Mouse (Mus musculus) gastrocnemius, adult 2 months (tissue): ENCODE measurements around the gene St14. TPM values are rescaled to one million over a fixed set of nuclear protein-coding genes. Genes with fewer than 3 reads are reported as not detected.

Experiments
- DNase-seq: peaks from one replicate; pipeline ENCODE4 v3.0.0; 2022
- H3K27ac ChIP-seq: fragments of 200-600 bp; 2 replicates; pipeline ENCODE4 v1.8.1; 2022; ENCODE audit warnings: mild to moderate bottlenecking
- H3K4me3 ChIP-seq: fragments of 200-600 bp; 2 replicates; pipeline ENCODE4 v1.8.1; 2022; ENCODE audit warnings: mild to moderate bottlenecking, moderate library complexity
- CTCF ChIP-seq: fragments of 200-600 bp; IDR thresholded peaks from 2 replicates; pipeline ENCODE4 v1.8.1; 2022; ENCODE audit warnings: antibody characterized with exemption, mild to moderate bottlenecking, moderate library complexity
- intact Hi-C: fragments of 180-260 bp; cut with DNase I; formaldehyde crosslinking; loops from one replicate; pipeline ENCODE4 v1.15.1; 2025
- total RNA-seq, 2 experiments: library from RNA; stranded (reverse); gene quantifications; 2 replicates each; pipeline ENCODE4 v1.2.3; 2021

The St14 gene
- total RNA-seq, 2 experiments from 2014 or later = 0.08 TPM; not detected in 1

DNA sequence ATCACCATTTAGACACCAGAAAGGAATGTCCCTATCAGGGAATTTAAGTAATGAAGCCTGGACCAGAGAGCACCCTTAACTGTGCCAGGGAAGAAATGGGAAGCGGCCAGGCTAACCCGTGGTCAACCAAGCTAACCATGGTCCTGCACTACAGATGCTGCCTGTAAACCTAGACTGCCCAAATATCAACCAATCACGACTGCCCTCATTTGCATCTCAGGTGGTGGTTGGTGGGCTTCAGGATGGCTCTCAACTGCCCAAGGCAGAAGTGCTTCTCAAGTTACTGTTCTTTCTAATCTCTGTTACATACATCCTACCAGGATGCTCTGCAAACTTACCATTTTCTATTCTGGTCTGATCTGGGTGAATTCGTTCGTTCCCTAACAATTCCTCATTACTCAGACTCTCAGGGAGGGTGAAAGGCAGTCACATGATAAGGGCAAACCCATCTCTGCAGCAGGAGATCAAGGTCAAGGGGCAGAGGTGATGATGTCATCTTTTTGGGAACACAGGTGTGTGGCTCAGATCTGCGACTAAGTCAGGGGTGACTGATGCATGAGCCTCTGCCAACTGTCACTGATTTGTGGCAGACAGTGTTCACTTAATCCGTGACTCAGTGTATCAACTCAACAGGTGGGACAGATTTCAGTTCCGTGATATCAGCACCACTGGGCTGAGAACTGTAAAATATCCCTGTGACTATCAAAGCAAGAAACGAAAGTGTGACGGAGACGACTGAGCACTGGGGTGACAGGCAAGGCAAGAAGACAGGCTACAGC is 12.9 kb downstream of the St14 start:
- Histone ChIP-seq H3K4me3 (peak overlapping the region; percentile 43), H3K27ac (no peak overlapping the region)
- no peak for TF ChIP-seq CTCF
- DNase-seq = no peak
- intact Hi-C loops = no loop called here

DNA sequence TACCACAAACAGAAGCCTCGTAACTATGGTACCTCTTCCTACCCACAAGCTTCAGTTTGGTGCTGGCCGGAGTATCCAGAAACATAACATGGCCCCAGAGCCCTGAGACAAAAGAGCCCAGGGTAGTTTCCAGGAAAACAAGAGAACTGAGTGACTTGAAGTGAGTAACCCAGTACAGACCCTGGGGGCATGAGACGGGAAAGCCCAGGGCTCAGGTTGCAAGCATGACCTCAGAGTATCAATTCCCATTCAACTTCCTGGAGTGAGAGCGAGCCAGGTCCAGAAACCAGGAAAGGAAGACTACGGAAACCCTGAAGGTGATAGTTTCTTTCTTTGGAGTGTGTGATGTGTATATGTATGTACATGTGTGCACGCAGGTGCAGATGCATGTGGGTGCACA is 14.2 kb downstream of the St14 start:
- Histone ChIP-seq H3K4me3 (no peak overlapping the region), H3K27ac (no peak overlapping the region)
- intact Hi-C loops = no loop called here
- DNase-seq = no peak
- TF ChIP-seq CTCF = no peak

DNA sequence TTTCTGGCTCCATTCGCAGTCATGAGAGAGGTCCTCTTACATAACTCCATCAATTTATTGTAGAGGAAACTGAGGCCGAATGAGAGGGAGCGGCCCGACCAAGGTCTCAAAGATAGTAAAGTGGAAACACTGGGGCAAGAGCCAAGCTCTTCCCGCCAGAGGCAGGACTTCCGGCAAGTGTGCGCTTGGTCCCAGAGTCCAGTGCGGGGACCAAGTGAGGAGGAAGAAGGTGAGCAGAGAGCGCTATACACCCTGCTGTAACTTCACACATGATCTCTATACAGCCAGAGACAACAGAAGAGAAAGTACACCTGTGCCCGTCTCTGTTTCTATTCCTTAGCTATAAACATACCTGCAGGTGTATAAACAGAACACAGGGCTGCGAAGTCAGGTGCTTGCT is 14.6 kb downstream of the St14 start:
- no peak for DNase-seq
- Histone ChIP-seq H3K27ac (no peak overlapping the region), H3K4me3 (no peak overlapping the region)
- intact Hi-C loops = no loop called here
- no peak for TF ChIP-seq CTCF

DNA sequence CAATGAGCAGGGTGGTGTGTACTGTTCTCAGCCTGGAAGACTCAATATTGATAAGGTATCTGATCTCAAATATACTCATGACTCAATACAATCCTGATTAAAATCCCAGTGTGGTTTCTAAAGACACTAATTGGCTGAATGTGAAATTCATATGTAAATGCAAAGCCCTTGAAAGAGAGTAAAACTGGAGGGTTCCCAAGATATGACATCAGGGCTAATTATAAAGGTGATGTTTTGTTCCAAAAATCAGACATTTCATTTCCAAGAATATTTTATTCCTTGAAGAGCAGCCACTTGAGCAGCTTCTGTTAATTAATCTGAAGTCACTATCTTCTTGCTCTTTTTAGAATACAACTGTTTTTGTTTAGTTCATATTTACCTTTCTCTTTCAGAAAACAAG is 16.1 kb downstream of the St14 start:
- Histone ChIP-seq H3K27ac (no peak overlapping the region), H3K4me3 (no peak overlapping the region)
- TF ChIP-seq CTCF = no peak
- intact Hi-C loops = no loop called here
- no peak for DNase-seq

DNA sequence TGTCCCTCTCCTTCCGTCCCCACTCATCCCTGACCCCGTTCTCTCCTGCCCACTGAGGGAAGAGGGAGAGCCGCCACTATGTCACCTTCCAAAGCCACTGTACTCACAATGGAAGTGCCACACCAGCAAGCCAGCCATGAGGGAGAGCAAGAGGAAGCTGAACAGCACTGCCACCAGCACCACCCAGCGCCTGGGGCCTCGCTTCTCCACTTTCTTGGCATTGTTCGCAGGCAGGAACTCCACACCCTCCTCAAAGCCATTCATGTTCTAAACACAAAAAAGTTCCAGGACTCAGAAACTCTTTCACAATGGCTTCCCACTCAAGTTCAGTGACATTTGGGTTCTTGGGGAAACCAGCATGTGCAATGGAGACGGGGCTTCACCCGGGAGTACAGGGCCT is 23.2 kb downstream of the St14 start:
- no peak for DNase-seq
- TF ChIP-seq CTCF = no peak
- Histone ChIP-seq H3K27ac (no peak overlapping the region), H3K4me3 (no peak overlapping the region)
- intact Hi-C loops = no loop called here

DNA sequence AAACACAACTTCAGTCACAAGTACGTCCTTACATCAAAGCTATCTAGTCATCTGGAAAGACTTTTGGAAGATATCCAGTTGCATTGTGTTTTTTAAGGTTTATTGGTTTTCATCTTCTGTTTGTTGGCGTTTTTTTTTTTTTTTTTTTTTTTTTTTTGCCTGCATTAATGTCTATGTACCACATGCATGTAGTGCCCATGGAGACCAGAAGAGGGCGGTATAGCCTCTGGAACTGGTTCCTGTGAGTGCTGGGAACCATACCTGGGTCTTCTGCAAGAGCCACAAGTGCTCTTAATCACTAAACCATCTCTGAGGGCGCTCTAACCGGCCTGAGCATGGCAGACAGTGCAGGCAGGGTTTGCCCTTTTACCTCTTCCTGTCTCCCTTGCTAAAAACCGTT is 33.5 kb downstream of the St14 start:
- intact Hi-C loops = no loop called here
- DNase-seq = no peak
- H3K27ac ChIP-seq = no peak overlapping the region
- no peak overlapping the region for H3K4me3 ChIP-seq
- peak; percentile 10; the same call in 1 of the 2 replicates for TF ChIP-seq CTCF

DNA sequence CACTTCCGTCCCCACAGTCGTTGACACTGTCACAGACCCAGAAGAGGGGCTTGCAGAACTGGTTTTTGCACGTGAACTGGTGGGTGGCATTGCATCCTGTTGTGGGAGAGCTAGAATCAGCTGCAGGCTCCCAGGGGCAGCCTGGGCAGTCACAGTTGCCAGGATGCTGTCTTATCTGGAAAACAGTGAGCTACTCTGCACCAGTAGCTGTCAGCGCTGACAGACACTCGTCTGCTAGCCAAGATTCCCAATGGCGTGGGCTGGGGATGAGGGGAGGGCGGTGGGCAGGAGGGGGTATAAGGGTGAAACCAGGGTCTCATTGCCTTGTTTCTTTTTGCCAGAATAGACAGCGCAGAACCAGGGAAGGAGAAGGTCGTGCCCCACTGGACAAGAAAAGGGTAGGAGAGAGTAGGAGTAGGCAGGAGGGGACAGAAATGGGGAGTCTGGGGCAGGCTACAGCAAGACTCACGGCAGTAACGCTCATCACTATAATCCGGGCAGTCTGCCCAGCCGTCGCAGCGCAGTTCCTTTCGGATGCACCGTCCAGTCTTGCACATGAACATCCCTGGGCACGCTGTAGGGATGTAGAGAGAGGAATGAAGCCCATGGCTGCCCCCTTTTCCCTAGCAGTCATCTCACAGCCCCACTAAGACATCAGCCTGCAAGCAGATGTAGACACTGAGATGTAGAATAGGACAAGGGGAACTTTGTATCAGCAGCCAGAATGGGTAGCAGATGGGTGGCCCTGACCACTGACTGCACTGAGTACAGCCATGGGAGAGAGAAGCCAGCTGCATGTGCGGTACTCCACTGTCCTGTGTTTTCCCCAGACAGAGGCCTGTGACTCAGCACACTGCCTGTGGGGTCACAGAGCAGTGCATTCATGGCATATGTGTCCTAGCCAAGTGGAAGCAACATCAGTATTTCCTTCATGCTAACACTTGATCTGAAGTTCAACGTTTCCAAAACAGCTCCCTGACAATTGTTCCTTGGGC is 34.3 kb downstream of the St14 start:
- intact Hi-C loops = no loop called here
- H3K4me3 ChIP-seq = no peak overlapping the region
- TF ChIP-seq CTCF = no peak
- DNase-seq = no peak
- no peak overlapping the region for H3K27ac ChIP-seq

DNA sequence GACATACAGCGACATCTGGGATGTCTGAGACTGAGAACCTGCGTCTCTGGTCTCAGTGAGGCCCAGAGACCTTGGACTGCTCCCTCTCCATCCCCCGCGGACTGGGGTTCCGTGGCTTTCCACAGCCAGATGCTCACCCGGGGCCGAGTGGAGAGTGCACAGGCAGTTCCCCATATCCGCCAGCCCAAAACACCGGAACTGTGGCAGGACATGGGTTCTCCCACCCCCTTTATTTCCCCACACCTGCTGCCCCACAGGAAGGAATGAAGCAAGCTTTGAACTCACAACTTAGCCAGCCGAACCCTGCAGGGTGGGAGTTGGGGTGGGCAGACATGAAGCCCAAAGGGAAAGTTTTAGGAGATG is 38.8 kb downstream of the St14 start:
- Histone ChIP-seq H3K4me3 (no peak overlapping the region), H3K27ac (no peak overlapping the region)
- TF ChIP-seq CTCF = no peak
- no peak for DNase-seq
- intact Hi-C loops = no loop called here

DNA sequence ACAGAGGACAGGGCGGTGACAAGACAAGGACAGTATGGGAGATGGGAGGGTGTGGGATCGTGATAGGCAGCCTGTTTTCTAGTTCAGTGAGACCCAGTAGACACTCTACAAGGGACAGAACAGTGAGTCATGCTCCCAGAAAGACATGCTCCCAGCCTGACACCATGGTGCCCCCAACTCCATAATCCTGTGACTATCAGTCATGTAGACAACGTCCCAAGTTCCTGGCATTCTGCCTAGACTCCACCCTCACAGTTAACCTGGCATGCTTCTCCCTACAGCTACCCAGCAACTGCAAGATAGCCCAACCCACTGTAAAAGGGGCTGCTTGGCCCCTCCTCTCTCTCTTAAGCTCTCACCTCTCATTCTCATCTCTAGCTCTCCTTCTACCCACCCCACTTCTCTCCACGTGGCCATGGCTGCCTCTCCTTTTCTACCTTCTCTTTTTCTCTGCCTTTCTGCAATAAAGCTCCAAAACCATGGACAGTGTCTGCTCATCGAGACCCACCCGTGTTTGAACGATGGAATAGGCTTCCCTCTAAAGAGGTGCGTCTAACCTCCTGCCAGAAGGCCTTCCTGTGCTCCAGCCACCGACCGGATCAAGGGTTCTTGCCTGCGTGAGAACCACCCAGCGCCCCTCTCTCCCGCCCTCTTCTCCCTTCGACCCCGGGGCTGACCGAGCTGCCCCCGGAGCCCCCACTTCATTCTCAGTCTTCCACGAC is 39.4 kb downstream of the St14 start:
- DNase-seq = no peak
- no peak overlapping the region for H3K4me3 ChIP-seq
- no peak overlapping the region for H3K27ac ChIP-seq
- TF ChIP-seq CTCF = no peak
- intact Hi-C loops = no loop called here

DNA sequence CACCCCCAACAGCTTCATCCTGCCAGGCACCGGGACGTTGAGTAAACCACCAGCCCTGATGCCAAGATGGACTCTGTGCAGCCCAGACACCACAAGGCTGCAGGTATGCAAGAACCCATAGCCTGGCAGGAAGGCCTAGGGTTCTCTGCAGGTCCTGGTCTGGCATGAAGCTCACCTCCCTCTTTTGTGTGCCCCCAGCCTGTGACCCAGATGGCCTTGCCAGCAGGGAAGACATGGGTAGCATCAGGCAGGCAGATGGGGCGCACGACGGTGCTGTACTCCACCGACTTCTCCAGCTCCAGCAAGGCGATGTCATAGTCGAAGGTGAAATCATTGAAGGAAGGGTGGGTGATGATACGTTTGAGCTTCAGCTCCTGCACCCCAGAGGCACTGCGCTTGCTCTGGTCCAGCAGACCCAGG is 40.5 kb downstream of the St14 start:
- no peak overlapping the region for H3K4me3 ChIP-seq
- no peak overlapping the region for H3K27ac ChIP-seq
- no peak for DNase-seq
- TF ChIP-seq CTCF = no peak
- intact Hi-C loops = no loop called here

DNA sequence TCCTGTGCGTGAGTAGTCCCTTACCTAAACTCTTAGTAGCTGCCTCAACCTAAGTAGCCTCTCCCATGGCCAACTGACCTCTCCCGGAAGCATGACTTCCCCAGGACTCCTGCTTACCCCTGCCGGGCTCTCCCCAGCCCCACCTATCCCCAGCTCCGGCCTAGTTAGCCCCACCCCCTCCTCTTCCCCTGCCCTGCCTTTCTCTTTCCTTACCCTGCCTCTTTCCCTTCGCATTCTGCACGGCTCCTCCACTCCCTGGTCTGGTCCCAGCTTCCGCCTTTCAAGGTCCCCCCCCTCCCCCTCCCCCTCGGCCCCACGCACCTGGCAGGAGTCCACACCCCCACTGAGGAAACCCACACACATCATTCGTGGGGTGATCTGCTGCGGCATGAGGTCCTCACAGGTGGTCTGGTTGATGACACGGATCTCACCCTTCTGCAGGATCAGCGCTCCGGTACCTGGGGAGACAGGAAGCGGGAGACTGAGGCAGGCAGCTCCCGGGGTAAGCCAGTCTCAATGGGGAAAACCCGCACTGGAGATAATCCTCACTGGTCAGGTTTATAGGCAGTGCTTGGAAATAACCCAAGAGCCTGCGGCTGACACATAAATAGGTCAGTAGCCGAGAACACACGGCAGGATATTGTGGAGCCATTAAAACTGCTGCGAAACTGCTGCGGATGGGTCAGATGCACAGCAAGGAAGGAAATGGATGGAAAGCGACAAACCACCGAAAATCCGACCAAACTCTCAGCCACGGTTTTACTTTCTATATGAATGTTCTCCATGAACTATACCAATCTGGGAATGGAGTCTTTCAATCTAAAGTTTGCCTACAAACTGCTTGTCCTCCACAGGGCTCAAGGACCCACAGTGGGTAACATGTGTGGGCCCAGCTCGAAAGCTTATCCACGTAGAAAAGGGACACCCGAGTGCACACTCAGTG is 41.3 kb downstream of the St14 start:
- intact Hi-C loops = no loop called here
- TF ChIP-seq CTCF = no peak
- H3K4me3 ChIP-seq = no peak overlapping the region
- H3K27ac ChIP-seq = no peak overlapping the region
- no peak for DNase-seq

DNA sequence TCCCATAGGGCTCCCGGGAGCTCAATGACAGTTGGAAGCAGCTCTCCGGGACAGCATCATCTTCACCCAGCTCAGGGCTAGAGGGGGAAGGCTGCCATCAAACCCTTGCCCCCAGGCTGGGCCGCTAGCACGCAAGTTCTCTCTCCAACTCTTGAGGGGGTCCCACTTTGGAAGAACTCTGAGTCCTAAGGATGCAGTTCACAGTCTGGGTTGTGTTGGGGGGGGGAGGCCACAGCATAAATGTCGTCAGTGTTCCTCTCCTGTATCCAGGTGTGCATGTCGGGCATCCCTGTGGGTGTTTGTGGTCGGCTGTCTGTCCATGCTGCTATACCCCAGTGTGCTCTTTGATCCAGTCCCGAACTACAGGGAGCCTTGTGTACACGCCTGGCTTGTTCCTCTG is 42.1 kb downstream of the St14 start:
- intact Hi-C loops = no loop called here
- no peak for DNase-seq
- TF ChIP-seq CTCF = no peak
- Histone ChIP-seq H3K4me3 (no peak overlapping the region), H3K27ac (no peak overlapping the region)
